Mouse (Mus musculus) E14TG2a.4 (cell line): ENCODE measurements around the gene Bod1l.

Experiments used
- CTCF ChIP-seq: conservative IDR thresholded peaks from 2 replicates; pipeline ENCODE4 v1.5.1; 2014; ENCODE audit warnings: low read length
- NANOG ChIP-seq: IDR thresholded peaks from 2 replicates; pipeline ENCODE4 v1.6.1; 2014; ENCODE audit warnings: borderline replicate concordance, low read length, mixed read lengths

DNA sequence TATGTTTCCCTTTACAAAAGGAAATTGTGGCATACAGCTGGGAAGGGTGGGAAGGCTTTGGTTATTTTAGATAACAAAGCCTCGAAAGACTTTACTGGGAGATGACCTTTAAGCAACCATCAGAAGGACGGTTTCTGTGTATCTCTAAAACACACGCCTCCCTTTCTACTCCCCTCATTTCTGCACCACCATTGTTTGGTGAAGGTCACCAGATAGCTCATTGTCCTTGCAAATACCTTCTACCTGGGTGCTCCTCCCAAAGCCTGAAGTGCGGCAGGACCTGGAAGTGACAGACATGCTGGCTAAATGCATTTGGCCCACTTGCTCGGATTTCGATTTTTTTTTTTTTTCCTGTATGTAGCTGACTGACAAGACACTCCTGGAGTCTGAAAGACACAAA, 49.2 kb upstream of the Bod1l start:
- no peak for TF ChIP-seq CTCF
- TF ChIP-seq NANOG, result peak; percentile 40; the same call in 1 of the 2 replicates
